Comparison of ENCODE assay signal across 13 mouse cellular contexts in genomic region chr2:106756354-106757103, GRCm38 (mm10).
A peak's percentile ranks its signal among the peaks of the same experiment; 100 is the strongest.
DNase-seq lines count a peak whose midpoint lies in the region; ATAC-seq and TF ChIP-seq lines count a peak whose summit lies in the region.
"Had no signal": no experiment of that assay in that cellular context is flagged by ENCODE, and none has a peak within 500 bp of the region (broad histone marks: within the 10 kb centered on the region; RNA-seq: fewer than 3 reads in every experiment).

No protein-coding gene starts in this region.

- peak; percentile 55 for DNase-seq in hindbrain, embryonic 11.5 days (ENCODE audit: low spot score)
- peak; percentile 29 for DNase-seq in liver, postnatal 0 days
- no peak for DNase-seq in liver
- peak; percentile 49 for DNase-seq in embryo, embryonic 9.5 days (ENCODE audit: extremely low spot score)
- DNase-seq in limb, embryonic 11.5 days (ENCODE audit: low spot score), result peak; percentile 46
- DNase-seq: cerebellum, adult 2 months; layer of hippocampus, postnatal 36 days; right cerebral cortex, postnatal 25 days; thymus, postnatal 4 days had no signal

- H3K9me3 ChIP-seq in hindbrain, embryonic 11.5 days (ENCODE audit: control insufficient read depth, low read length), result no peaks in the 10 kb centered on the region
- H3K9me3 ChIP-seq in hindbrain, embryonic 16.5 days (ENCODE audit: control insufficient read depth, low read length), result no peaks in the 10 kb centered on the region
- no peaks in the 10 kb centered on the region for H3K9me3 ChIP-seq in liver, postnatal 0 days (ENCODE audit: low read length)
- H3K9me3 ChIP-seq in limb, embryonic 11.5 days (ENCODE audit: control insufficient read depth, low read length), result no peaks in the 10 kb centered on the region
- H3K9me3 ChIP-seq: embryonic facial prominence, embryonic 13.5 days; intestine, embryonic 15.5 days had no signal

- no peak overlapping the region for H3K27ac ChIP-seq in hindbrain, embryonic 11.5 days (ENCODE audit: low read depth, low read length)
- no peak overlapping the region for H3K27ac ChIP-seq in hindbrain, embryonic 16.5 days (ENCODE audit: low read depth, low read length)
- no peak overlapping the region for H3K27ac ChIP-seq in liver, postnatal 0 days (ENCODE audit: low read depth)
- H3K27ac ChIP-seq in limb, embryonic 11.5 days (replicated peaks; ENCODE audit: low read depth, low read length), result 0 out of 2 replicates have a peak overlapping the region, but pooled peaks have one; percentile 18
- H3K27ac ChIP-seq: embryonic facial prominence, embryonic 13.5 days; intestine, embryonic 15.5 days had no signal

- no peaks in the 10 kb centered on the region; the same call in 1 of the 2 replicates for H3K27me3 ChIP-seq in hindbrain, embryonic 11.5 days (ENCODE audit: control insufficient read depth, insufficient read depth, low read length)
- no peaks in the 10 kb centered on the region for H3K27me3 ChIP-seq in hindbrain, embryonic 16.5 days (replicated peaks; ENCODE audit: control insufficient read depth, insufficient read depth, low read length)
- no peaks in the 10 kb centered on the region for H3K27me3 ChIP-seq in liver, postnatal 0 days (ENCODE audit: insufficient read depth, low read length)
- no peaks in the 10 kb centered on the region for H3K27me3 ChIP-seq in limb, embryonic 11.5 days (ENCODE audit: control insufficient read depth, insufficient read depth, low read length)
- H3K27me3 ChIP-seq: embryonic facial prominence, embryonic 13.5 days; intestine, embryonic 15.5 days had no signal

- H3K4me1 ChIP-seq in hindbrain, embryonic 11.5 days (replicated peaks; ENCODE audit: control insufficient read depth, insufficient read depth, low read length), result no peaks in the 10 kb centered on the region; the same call in 1 of the 2 replicates
- H3K4me1 ChIP-seq in hindbrain, embryonic 16.5 days (ENCODE audit: control insufficient read depth, insufficient read depth, low read depth, low read length), result no peaks in the 10 kb centered on the region
- H3K4me1 ChIP-seq in liver, postnatal 0 days (ENCODE audit: insufficient read depth), result no peaks in the 10 kb centered on the region
- peaks cover 11% of the 10 kb centered on the region for H3K4me1 ChIP-seq in limb, embryonic 11.5 days (ENCODE audit: control insufficient read depth, insufficient read depth, low read length)
- H3K4me1 ChIP-seq: intestine, embryonic 15.5 days had no signal

- TF ChIP-seq CTCF in liver, postnatal 0 days (IDR thresholded peaks at IDR 0.05; ENCODE audit: low read depth), result no peak

- H3K9ac ChIP-seq in hindbrain, embryonic 11.5 days (ENCODE audit: low read depth, low read length), result no peak overlapping the region
- no peak overlapping the region for H3K9ac ChIP-seq in hindbrain, embryonic 16.5 days (ENCODE audit: low read depth, low read length)
- H3K9ac ChIP-seq in liver, postnatal 0 days (replicated peaks), result no peak overlapping the region
- H3K9ac ChIP-seq in limb, embryonic 11.5 days (ENCODE audit: low read length), result no peak overlapping the region
- H3K9ac ChIP-seq: embryonic facial prominence, embryonic 13.5 days; intestine, embryonic 15.5 days had no signal

- 18% methylated on average over 13 of the region's 13 CpGs for WGBS in hindbrain, embryonic 11.5 days
- 26% methylated on average over 13 of the region's 13 CpGs for WGBS in hindbrain, embryonic 16.5 days
- WGBS in liver, postnatal 0 days (ENCODE audit: insufficient replicate concordance), result 62% methylated on average over 13 of the region's 13 CpGs
- WGBS in limb, embryonic 11.5 days, result 16% methylated on average over 13 of the region's 13 CpGs

- H3K4me3 ChIP-seq in hindbrain, embryonic 11.5 days (ENCODE audit: low read depth, low read length), result no peak overlapping the region
- no peak overlapping the region for H3K4me3 ChIP-seq in hindbrain, embryonic 16.5 days (ENCODE audit: low read length)
- H3K4me3 ChIP-seq in liver, postnatal 0 days (ENCODE audit: low read depth, low read length), result no peak overlapping the region
- H3K4me3 ChIP-seq in limb, embryonic 11.5 days (ENCODE audit: low read depth, low read length), result no peak overlapping the region
- H3K4me3 ChIP-seq: embryonic facial prominence, embryonic 13.5 days; intestine, embryonic 15.5 days had no signal

- peak; percentile 76 for ATAC-seq in hindbrain, embryonic 11.5 days (ENCODE audit: low FRiP score)
- ATAC-seq in hindbrain, embryonic 16.5 days, result no peak
- ATAC-seq in liver, postnatal 0 days, result peak; percentile 91
- ATAC-seq in limb, embryonic 11.5 days (ENCODE audit: insufficient number of reproducible peaks, low FRiP score, low TSS enrichment, low read depth), result peak; percentile 73; the same call in 1 of the 2 replicates
- no peak for ATAC-seq in erythroid progenitor cell, adult 5-6 weeks (replicated peaks; ENCODE audit: low FRiP score, poor library complexity, severe bottlenecking)
- ATAC-seq: intestine, embryonic 15.5 days had no signal

- no peak for TF ChIP-seq EP300 in liver, postnatal 0 days (IDR thresholded peaks at IDR 0.05; ENCODE audit: low read depth)

- H3K36me3 ChIP-seq in hindbrain, embryonic 11.5 days (ENCODE audit: control insufficient read depth, insufficient read depth, low read length), result no peaks in the 10 kb centered on the region
- no peaks in the 10 kb centered on the region for H3K36me3 ChIP-seq in hindbrain, embryonic 16.5 days (ENCODE audit: control insufficient read depth, insufficient read depth, low read length)
- H3K36me3 ChIP-seq in liver, postnatal 0 days (replicated peaks; ENCODE audit: insufficient read depth, low read length), result no peaks in the 10 kb centered on the region
- no peaks in the 10 kb centered on the region for H3K36me3 ChIP-seq in limb, embryonic 11.5 days (ENCODE audit: control insufficient read depth, insufficient read depth, low read length)
- H3K36me3 ChIP-seq: intestine, embryonic 15.5 days had no signal

- no peak overlapping the region for H3K4me2 ChIP-seq in hindbrain, embryonic 11.5 days (replicated peaks; ENCODE audit: low read depth, low read length)
- H3K4me2 ChIP-seq in hindbrain, embryonic 16.5 days (ENCODE audit: low read length), result no peak overlapping the region
- H3K4me2 ChIP-seq in liver, postnatal 0 days (ENCODE audit: low read depth, low read length), result no peak overlapping the region
- no peak overlapping the region for H3K4me2 ChIP-seq in limb, embryonic 11.5 days (ENCODE audit: low read depth, severe bottlenecking)
- H3K4me2 ChIP-seq: embryonic facial prominence, embryonic 13.5 days; intestine, embryonic 15.5 days had no signal

Comparison
In these comparisons a context has a peak if more than half of its experiments do, and no peak if none do; other contexts are left out.
1. ATAC-seq: peak in hindbrain, embryonic 11.5 days (single experiment), liver, postnatal 0 days (single experiment) and limb, embryonic 11.5 days (single experiment); none in hindbrain, embryonic 16.5 days (single experiment) and erythroid progenitor cell, adult 5-6 weeks (single experiment).